Mouse (Mus musculus): ENCODE data around the gene Zfp629. TPM values are rescaled to one million over a fixed set of nuclear protein-coding genes. Genes with fewer than 3 reads are reported as not detected.

Zfp629 gene
- polyA plus RNA-seq, 1 experiment, result 6.0 TPM

DNA sequence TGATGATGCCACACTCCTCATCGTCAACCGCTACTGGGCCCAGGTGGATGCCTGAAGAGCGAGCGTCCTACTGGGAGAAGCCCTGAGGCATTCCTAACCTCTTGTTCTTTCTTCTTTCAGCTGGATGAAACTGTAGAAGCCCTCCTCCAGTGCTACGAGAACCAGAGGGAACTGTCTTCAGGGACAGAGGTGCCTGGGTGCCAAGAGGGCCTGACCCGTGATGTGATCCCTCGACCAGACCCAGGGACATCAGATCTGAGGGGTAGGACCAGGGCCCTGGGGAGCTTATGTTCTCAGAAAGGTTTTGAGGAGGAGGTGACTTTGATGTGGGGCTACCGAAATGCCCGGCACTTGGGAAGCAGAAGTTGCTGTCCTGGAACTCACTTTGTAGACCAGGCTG lies 26.0 kb downstream of the Zfp629 start:
- Histone ChIP-seq H3K9ac (ENCODE audit: low read depth, poor library complexity, severe bottlenecking) (peak overlapping the region; percentile 90; the same call in 1 of the 2 replicates), H3K9me3 (replicated peaks; ENCODE audit: control insufficient read depth, insufficient read depth, low read length, poor library complexity, severe bottlenecking) (no peaks in the 10 kb centered on the region), H3K4me3 (ENCODE audit: low read depth, low read length) (peak overlapping the region; percentile 95), H3K4me1 (ENCODE audit: control insufficient read depth, insufficient read depth, low read length) (no peaks in the 10 kb centered on the region), H3K27ac (ENCODE audit: insufficient read depth, low read length) (no peak overlapping the region), H3K36me3 (ENCODE audit: control insufficient read depth, insufficient read depth, low read length, poor library complexity, severe bottlenecking) (peaks cover 31% of the 10 kb centered on the region), H3K27me3 (ENCODE audit: control insufficient read depth, insufficient read depth, low read length, poor library complexity, severe bottlenecking) (no peaks in the 10 kb centered on the region)
- TF ChIP-seq EP300 (IDR thresholded peaks at IDR 0.05; ENCODE audit: insufficient read depth, low read depth, low read length) (no peak), CTCF (IDR thresholded peaks at IDR 0.05; ENCODE audit: low read depth, low read length) (no peak), POLR2A (IDR thresholded peaks at IDR 0.05; ENCODE audit: insufficient read depth, low read length) (no peak)

DNA sequence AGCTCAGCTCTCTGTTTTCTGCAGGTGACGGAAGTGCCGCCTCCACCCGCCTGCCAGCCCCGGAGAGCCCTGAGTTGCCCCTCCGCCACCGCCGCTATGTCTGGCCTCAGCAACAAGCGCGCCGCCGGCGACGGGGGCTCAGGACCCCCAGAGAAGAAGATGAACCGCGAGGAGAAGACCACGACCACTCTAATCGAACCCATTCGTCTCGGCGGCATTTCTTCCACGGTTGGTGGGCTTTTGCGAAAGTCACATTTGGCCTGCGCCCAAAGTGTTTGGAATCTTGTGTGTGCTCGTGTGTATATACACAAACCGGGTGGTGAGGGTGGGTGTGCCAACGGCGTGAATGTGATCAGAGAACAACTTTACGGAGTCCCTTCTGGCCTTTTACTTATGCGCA lies 26.7 kb downstream of the Zfp629 start:
- no peak for TF ChIP-seq EP300 (IDR thresholded peaks at IDR 0.05; ENCODE audit: insufficient read depth, low read depth, low read length)
- no peak for TF ChIP-seq CTCF (IDR thresholded peaks at IDR 0.05; ENCODE audit: low read depth, low read length)
- no peak for TF ChIP-seq POLR2A (IDR thresholded peaks at IDR 0.05; ENCODE audit: insufficient read depth, low read length)
- peak overlapping the region; percentile 90 for H3K9ac ChIP-seq (ENCODE audit: low read depth, poor library complexity, severe bottlenecking)
- H3K36me3 ChIP-seq (ENCODE audit: control insufficient read depth, insufficient read depth, low read length, poor library complexity, severe bottlenecking), result peaks cover 24% of the 10 kb centered on the region
- no peaks in the 10 kb centered on the region for H3K9me3 ChIP-seq (replicated peaks; ENCODE audit: control insufficient read depth, insufficient read depth, low read length, poor library complexity, severe bottlenecking)
- H3K27ac ChIP-seq (ENCODE audit: insufficient read depth, low read length), result no peak overlapping the region
- no peaks in the 10 kb centered on the region for H3K27me3 ChIP-seq (ENCODE audit: control insufficient read depth, insufficient read depth, low read length, poor library complexity, severe bottlenecking)
- H3K4me1 ChIP-seq (ENCODE audit: control insufficient read depth, insufficient read depth, low read length), result no peaks in the 10 kb centered on the region
- peak overlapping the region; percentile 95 for H3K4me3 ChIP-seq (ENCODE audit: low read depth, low read length)

DNA sequence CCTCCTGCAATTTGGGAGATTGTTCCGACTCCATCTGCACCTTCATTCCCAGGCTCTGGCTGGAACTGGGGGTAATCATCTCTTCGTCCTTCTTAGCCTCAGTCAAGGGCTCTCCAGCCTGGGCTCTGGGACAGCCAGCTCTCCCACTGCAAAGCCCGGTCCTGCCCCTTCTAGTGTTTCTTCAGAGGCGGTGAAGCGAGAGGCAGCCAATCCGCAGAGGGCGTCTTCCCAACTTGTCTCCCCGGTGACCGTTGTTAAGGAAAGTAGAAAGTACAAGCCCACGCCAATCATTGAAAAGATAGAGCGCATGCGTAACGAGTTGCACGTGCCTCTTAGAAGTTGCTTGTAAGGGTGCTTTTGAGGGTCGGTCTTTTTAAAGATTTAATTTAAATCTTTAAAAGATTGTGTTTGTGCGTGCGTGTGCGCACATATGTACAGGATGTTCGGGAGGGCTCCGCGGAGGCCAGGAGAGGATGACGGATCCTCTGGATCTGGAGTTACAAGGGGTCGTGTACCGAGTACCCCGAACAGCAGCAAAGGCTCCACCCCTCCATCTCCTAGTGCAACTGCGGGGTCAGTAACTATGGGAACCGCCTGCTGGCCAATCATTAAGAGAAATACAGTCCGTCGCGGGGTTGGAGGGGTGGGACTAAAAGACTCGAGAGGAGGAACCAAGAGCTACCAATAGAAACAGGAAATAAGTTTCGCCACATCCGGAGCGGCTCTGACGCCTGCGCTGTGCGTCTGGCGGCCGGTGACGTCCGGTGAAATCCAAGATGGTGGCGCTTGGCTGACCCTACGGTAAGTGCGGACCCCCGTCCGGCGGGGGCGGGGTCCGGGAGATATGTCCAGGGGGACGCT lies 27.4 kb downstream of the Zfp629 start, which contains the start of the genes Ccdc189 and Rnf40:
Gene Ccdc189 (minus strand): TSS at position 585 of the 861 bp plus-strand sequence.
Gene Rnf40 (plus strand): TSS at position 757 of the 861 bp plus-strand sequence.
- Histone ChIP-seq H3K9me3 (replicated peaks; ENCODE audit: control insufficient read depth, insufficient read depth, low read length, poor library complexity, severe bottlenecking) (no peaks in the 10 kb centered on the region), H3K27me3 (ENCODE audit: control insufficient read depth, insufficient read depth, low read length, poor library complexity, severe bottlenecking) (no peaks in the 10 kb centered on the region), H3K27ac (ENCODE audit: insufficient read depth, low read length) (no peak within 1 kb of the TSS), H3K9ac (ENCODE audit: low read depth, poor library complexity, severe bottlenecking) (peak within 1 kb of the TSS; percentile 90), H3K4me3 (ENCODE audit: low read depth, low read length) (peak within 1 kb of the TSS; percentile 95), H3K36me3 (ENCODE audit: control insufficient read depth, insufficient read depth, low read length, poor library complexity, severe bottlenecking) (peaks cover 23% of the 10 kb centered on the region), H3K4me1 (ENCODE audit: control insufficient read depth, insufficient read depth, low read length) (no peaks in the 10 kb centered on the region)
- TF ChIP-seq POLR2A (IDR thresholded peaks at IDR 0.05; ENCODE audit: insufficient read depth, low read length) (peak; percentile 28), EP300 (IDR thresholded peaks at IDR 0.05; ENCODE audit: insufficient read depth, low read depth, low read length) (0 out of 2 replicates have a peak, but pooled peaks have one; percentile 10), CTCF (IDR thresholded peaks at IDR 0.05; ENCODE audit: low read depth, low read length) (no peak)

DNA sequence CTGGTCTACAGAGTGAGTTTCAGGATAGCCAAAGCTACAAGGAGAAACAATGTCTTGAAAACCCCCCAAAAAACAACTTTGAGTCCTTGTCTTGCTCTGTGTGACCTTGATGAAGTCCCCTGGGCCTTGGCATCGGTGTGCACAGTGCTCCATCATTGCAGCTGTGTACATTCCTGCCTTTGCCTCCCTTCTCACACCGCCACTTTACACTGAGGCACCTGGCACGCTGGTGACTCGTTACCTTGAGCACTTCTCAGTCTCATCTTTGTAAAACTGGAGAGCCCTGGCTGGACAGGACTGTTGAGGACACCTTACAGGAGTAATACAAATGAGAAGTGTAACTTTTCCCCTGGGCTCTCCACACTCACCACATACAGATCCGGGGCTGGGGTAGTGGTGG lies 28.4 kb downstream of the Zfp629 start:
- Histone ChIP-seq H3K27ac (ENCODE audit: insufficient read depth, low read length) (no peak overlapping the region), H3K4me3 (ENCODE audit: low read depth, low read length) (no peak overlapping the region), H3K4me1 (ENCODE audit: control insufficient read depth, insufficient read depth, low read length) (no peaks in the 10 kb centered on the region), H3K27me3 (ENCODE audit: control insufficient read depth, insufficient read depth, low read length, poor library complexity, severe bottlenecking) (no peaks in the 10 kb centered on the region), H3K9ac (ENCODE audit: low read depth, poor library complexity, severe bottlenecking) (peak overlapping the region; percentile 28; the same call in 1 of the 2 replicates), H3K9me3 (replicated peaks; ENCODE audit: control insufficient read depth, insufficient read depth, low read length, poor library complexity, severe bottlenecking) (no peaks in the 10 kb centered on the region), H3K36me3 (ENCODE audit: control insufficient read depth, insufficient read depth, low read length, poor library complexity, severe bottlenecking) (peaks cover 22% of the 10 kb centered on the region)
- TF ChIP-seq POLR2A (IDR thresholded peaks at IDR 0.05; ENCODE audit: insufficient read depth, low read length), result no peak
- TF ChIP-seq CTCF (IDR thresholded peaks at IDR 0.05; ENCODE audit: low read depth, low read length), result no peak
- no peak for TF ChIP-seq EP300 (IDR thresholded peaks at IDR 0.05; ENCODE audit: insufficient read depth, low read depth, low read length)

DNA sequence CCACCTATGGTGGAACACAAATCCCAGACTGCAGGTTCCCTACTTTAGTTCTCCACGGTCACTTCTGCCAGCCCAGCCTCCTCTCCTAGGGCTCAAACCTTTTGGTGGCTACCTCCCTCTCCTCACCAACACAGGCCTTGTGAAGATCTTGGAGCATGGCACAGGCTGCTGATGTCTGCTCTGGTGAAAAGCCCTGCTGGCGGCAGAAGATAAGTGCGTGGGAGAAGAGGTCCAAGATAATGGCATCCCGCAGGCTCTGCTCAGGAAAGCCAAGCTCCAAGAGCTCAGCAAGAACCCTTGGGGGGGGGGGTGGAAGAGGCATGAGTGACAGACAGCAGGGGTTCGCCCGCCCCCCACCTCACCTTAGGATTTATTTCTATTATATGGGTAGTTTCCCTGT lies 29.4 kb downstream of the Zfp629 start:
- Histone ChIP-seq H3K9me3 (replicated peaks; ENCODE audit: control insufficient read depth, insufficient read depth, low read length, poor library complexity, severe bottlenecking) (no peaks in the 10 kb centered on the region), H3K36me3 (ENCODE audit: control insufficient read depth, insufficient read depth, low read length, poor library complexity, severe bottlenecking) (peaks cover 20% of the 10 kb centered on the region), H3K27me3 (ENCODE audit: control insufficient read depth, insufficient read depth, low read length, poor library complexity, severe bottlenecking) (no peaks in the 10 kb centered on the region), H3K9ac (ENCODE audit: low read depth, poor library complexity, severe bottlenecking) (no peak overlapping the region), H3K4me1 (ENCODE audit: control insufficient read depth, insufficient read depth, low read length) (no peaks in the 10 kb centered on the region), H3K4me3 (ENCODE audit: low read depth, low read length) (no peak overlapping the region), H3K27ac (ENCODE audit: insufficient read depth, low read length) (no peak overlapping the region)
- TF ChIP-seq POLR2A (IDR thresholded peaks at IDR 0.05; ENCODE audit: insufficient read depth, low read length) (no peak), EP300 (IDR thresholded peaks at IDR 0.05; ENCODE audit: insufficient read depth, low read depth, low read length) (no peak), CTCF (IDR thresholded peaks at IDR 0.05; ENCODE audit: low read depth, low read length) (no peak)

DNA sequence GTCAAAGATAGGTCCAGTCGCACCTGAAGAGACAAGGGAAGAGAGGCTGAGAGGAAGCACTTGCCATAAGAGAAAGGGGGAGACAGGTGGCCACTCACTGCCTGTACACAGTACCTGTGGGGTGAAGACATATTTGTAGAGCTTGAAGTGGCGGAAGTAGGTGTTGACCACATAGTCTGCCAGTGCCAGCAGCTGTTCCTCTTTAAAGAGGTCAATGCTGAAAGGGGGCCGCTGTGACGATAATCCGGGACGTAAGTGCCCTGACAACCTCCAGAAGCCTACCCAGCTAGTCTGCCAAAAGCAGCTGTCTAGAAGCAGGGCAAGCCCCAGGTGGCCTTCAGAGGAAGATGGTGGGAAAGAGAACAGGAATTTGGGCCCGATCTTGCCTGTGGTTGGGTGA lies 30.6 kb downstream of the Zfp629 start:
- Histone ChIP-seq H3K9ac (ENCODE audit: low read depth, poor library complexity, severe bottlenecking) (no peak overlapping the region), H3K27ac (ENCODE audit: insufficient read depth, low read length) (no peak overlapping the region), H3K27me3 (ENCODE audit: control insufficient read depth, insufficient read depth, low read length, poor library complexity, severe bottlenecking) (no peaks in the 10 kb centered on the region), H3K4me3 (ENCODE audit: low read depth, low read length) (no peak overlapping the region), H3K4me1 (ENCODE audit: control insufficient read depth, insufficient read depth, low read length) (no peaks in the 10 kb centered on the region), H3K36me3 (ENCODE audit: control insufficient read depth, insufficient read depth, low read length, poor library complexity, severe bottlenecking) (peaks cover 17% of the 10 kb centered on the region), H3K9me3 (replicated peaks; ENCODE audit: control insufficient read depth, insufficient read depth, low read length, poor library complexity, severe bottlenecking) (no peaks in the 10 kb centered on the region)
- TF ChIP-seq EP300 (IDR thresholded peaks at IDR 0.05; ENCODE audit: insufficient read depth, low read depth, low read length), result no peak
- TF ChIP-seq POLR2A (IDR thresholded peaks at IDR 0.05; ENCODE audit: insufficient read depth, low read length), result no peak
- TF ChIP-seq CTCF (IDR thresholded peaks at IDR 0.05; ENCODE audit: low read depth, low read length), result no peak
